Mouse (Mus musculus): ENCODE results near the gene Ddx54.
A peak's percentile ranks its signal among the peaks of the same experiment; 100 is the strongest.

Gene Ddx54

DNA sequence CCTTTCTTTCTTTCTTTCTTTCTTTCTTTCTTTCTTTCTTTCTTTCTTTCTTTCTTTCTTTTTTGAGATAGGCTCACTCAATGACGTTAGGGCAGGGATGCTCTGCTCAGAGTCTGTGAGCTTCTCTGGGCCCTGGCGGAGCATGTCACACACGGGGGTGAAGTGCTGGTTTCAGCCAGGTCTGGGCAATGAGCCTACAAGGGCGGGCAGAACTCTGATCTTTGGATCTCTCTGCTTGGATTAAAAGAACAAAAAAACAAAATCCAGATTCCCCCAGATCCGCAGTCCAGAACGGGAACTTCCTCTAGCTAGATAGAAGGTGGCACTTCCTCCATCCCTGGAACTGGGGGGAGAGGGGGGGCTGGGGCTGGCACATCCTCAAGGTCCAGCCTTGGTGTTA lies 33.3 kb downstream of the Ddx54 start:
- no peak for DNase-seq (ENCODE audit: low spot score in 2 of 2)

DNA sequence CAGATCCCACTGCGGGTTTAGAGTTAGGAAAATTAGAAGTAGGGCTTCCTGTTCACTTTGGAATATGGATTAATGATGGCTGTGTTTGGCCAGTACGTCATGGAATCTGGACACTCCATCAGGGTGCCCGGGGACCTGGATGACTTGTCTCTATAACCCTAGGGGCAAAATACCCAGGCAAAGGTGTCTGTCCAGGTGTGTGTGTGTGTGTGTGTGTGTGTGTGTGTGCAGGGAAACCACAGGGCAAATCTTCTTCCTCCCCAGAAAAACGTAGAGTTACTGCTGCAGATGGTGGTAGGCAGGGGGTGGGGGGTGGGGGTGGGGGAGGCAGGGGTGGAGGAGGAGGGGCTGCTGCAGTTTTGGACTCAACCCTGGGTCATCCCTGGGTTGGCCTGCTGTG lies 34.8 kb downstream of the Ddx54 start:
- no peak for DNase-seq (ENCODE audit: low spot score in 2 of 2)

DNA sequence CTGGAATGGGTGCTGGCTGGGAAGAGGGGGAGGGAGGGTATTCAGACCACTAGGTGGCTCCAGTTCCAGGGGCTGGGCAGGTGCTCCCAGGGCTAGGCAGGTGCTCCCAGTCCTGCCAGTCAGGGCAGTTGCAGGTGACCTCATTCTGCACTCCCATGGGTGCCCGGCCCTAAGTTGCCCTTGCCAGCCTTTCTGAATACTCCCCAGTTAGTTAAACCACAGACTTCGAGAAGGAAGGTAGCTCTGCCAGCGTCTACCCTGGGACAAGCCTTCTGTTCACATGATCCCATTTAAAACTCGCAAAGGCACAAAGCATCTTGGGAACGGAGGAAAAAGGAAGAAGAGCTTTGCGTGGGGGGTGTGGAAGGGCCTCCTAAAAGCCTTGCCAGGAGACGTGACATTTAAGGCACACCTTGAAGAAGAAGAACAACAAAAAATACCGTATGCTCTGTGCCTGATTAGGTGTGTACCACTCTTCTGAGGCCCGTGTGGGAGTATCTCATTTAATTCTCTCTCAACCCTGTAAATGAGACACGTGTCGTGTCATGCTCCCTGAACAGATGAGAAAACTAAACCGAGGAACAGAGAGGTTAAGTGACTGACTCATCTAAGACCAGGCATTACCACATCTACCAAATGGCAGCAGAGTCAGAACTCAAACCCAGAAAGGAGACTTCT lies 35.4 kb downstream of the Ddx54 start:
- no peak for DNase-seq (ENCODE audit: low spot score in 2 of 2)

DNA sequence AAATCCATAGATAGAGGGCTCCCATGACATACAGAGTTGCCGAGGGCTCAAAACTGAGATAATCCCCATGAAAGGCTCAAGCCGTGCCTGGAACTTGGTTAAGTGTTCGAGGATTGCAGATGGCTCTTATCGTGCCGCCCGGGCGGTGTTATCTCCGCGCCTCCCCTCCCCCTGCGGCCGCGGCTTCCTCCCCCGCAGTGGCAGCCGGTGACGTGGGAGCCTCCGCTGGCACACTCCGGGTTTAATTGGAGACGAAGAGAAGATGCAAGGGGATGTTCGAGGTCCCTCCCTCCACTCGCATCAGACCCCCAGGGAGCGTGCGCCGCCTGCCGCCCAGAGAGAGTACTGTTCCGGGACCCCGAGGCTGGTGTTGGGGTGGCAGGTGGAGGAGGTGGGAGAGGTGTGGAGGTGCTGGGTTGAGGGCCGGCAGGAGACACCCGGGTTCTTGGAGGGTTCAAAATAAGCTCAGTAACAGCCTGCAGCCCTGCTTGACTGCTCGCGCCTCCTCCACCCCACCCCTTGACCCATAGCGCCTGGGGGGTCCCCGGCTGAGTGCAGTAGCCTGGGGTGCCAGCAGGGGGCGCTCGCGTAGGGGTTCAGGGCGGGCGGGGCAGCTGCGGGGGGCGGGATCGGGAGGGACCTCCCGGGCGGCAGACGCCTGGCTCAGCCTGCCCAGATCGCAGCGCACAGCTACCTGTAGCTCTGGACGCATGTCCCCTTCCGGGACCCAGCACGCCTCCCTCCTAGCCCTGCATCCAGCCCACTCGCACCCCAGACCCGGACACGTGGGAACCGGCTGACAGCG lies 36.2 kb downstream of the Ddx54 start, which contains the start of gene Rasal1:
Gene Rasal1, plus strand, starts transcription at position 244 of the 805 bp plus-strand sequence.
- peak; percentile 55 to 72 for DNase-seq (ENCODE audit: low spot score in 2 of 2)

DNA sequence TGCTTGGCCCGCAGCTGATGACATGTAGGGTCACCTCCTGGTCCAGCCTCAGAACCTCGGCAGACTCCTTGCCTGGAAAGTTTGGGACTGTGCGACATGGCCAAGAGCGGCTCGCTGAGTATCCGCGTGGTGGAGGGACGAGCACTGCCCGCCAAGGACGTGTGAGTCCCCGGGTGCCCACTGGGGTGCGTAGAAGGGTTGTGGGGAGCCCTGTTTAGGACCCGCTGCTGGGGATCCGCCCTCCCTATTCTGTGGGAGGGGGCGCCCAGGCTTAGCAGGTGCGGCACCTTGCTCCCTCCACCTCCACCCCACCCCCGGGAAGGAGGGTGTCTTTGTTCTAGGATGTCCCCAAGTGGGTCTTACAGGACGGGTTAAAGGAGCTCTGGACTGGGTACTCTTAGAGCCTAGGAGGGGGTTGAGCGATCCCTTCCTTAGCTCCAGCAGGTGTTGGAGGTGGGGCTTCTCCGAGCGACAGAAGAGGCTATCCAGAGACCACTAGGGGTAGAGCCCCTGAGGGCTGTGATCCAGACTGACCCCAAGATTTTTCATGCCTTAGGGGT lies 36.9 kb downstream of the Ddx54 start:
- DNase-seq (ENCODE audit: low spot score in 2 of 2): no peak

DNA sequence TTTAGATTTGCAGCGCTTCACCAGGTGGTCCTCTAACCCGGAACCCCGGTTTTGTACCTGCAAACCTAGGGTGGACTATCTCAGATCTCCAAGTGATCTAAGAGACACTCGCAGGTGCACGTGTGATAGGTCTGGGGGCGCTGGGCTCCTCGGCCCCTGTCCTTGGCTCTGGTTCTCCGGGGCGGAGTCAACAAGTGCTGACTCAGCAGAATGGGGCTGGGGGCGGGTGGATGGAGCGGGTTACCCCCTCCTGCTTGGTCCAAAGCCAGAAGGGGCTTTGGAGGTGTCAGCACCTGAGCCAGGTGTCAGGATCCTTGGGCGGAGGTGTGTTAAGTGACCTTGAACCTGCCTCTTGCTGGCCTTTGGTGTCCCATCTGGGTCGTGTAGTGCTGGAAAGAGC lies 37.4 kb downstream of the Ddx54 start:
- DNase-seq (ENCODE audit: low spot score in 2 of 2): no peak

DNA sequence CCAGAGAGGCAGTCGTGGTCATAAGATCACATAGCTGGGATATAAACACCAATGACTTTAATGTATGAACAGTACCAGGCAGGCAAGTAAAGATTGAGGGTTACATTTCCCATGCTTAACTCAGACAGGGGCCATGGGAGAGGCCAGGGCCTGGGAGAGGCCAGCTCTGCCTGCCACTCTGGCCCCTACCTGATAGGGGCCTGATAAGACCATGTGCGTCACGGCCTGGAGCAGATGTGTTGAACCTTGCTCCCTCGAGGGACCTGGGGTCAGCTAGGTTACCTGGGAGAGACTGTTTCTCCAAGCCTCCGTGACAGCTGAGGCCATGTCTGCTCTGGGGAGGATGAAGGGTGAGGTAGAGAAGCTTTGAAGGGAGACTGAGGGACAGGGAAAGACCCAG lies 38.7 kb downstream of the Ddx54 start:
- DNase-seq (ENCODE audit: low spot score in 2 of 2): no peak

DNA sequence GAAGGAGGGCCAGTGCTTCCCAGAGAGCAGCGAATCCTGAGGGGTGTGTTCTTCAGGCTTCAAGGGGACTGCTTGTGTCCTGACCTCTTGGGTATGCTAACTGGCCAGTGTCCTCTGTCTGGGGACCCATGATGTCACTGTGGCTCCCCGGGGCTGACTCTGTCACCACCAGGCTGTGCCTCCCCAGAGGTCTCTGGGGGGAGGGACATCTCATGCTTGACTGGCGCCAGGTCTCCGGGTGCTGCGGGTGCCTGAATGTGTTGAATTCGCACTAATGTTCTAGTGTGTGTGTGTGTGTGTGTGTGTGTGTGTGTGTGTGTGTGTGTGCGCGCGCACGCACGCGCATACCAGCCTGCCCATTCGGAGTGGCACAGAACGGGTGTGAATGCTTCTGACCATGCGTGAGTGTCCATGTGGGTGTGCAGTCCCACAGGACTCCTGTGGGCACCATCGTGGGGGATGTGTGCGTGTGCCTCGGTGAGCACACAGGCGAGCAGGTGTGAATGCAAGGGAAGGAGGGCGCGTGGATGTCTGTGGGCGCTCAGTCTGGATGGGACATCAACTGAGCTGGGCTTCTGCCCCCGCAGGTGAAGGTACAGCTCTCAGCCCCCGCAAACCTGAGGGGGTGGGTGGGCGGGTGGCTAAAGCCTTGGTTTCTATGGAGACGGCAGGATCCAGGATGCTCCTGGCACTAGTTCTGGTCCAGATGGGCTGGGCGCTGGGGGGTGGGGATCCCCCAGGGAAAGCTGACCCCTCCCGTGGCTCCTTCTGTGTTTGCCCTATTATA lies 40.6 kb downstream of the Ddx54 start:
- no peak for DNase-seq (ENCODE audit: low spot score in 2 of 2)

DNA sequence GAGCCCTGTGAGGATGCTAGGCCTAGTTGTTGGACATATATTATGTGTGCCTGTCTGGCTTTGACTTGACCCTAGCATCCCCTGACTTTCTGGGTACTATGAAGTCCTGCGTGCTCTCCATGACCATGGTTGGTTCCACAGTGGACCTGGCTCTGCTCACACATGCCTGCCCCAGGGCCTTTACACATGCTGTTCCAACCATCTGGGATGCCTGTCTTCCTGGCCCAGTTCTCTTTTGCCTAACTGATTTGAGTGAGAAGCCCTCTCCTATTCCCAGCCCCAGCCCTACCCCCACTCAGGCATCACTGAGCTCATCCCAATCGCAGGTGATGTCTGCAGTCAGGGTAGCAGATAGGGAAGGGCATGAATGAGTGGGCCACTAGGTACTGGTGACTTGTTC lies 41.3 kb downstream of the Ddx54 start:
- DNase-seq (ENCODE audit: low spot score in 2 of 2): no peak

DNA sequence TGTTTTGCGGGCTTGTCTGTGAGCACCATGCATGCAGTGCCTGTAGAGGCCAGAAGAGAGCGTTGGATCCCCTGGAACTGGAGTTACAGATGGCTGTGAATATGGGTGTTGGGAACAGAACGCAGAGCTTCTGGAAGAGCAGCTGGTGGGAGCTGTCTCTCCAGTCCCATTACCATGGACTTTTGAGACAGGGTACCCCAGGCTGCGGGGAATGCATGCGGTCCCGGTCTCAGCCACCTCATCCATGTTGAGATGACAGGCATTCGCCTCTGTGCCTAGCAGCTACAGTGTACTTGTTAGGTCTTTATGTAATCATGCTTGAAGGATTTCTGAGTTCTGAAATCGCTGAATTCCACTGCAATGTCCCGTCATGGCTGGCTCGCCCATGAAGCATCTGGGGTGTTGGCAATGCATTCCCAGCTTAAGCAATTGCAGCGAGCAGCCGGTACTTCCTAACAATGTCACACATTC lies 43.8 kb downstream of the Ddx54 start:
- DNase-seq (ENCODE audit: low spot score in 2 of 2): no peak

DNA sequence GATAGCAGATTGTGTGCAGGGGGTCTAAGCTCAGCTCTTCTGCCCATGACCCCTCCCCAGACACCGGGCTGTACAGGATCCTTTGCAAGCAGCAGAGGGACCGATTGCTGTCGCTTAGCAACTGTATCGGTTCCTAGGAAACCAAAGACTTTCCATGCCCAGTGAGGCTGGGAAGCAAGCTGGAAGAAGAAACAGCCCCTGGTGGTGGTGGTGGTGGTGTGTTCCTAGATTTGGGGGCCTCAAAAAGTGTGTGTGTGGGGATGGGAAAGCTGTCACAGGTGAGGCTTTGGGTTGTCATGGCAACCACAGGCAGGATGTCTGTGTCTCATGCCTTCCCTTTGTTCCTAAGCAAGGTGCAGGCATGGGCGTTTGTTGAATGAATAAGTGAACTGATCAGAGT lies 48.3 kb downstream of the Ddx54 start:
- no peak for DNase-seq (ENCODE audit: low spot score in 2 of 2)

DNA sequence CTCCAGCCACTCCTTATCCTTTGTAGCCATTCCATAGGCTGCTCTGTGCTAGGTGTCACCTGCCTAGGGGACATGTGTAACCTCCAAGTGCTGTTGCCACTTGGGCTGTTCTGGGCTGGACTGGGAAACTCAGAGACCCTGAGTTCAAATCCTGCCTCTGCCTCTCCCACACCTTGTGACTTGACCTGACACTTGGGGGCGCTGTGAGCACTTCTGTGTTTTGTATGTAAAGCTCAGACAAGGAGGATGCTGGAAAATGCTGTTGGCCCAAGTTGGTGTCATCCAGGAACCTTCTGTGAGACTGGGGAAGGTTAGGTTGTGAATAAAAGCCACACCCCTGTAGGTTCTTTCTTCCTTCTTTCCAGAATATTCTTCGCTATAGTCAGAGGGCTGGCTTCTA lies 52.3 kb downstream of the Ddx54 start:
- DNase-seq (ENCODE audit: low spot score in 2 of 2): no peak

DNA sequence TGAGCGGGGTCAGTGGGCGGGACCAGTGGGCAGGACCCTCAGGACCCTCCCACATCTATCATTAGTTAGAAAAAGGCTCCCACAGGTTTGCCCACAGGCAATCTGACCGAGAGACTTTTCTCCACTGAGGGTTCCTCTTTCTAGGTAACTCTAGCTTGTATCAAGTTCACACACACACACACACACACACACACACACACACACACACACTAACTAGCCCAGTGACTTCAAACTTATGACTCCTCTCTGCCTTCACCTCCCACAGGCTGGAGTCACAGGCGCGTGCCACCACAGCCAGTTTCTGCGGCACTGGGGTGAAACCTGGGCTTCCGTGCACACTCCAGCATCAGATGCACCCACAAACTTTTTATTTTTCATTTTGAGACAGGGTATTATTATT lies 56.2 kb downstream of the Ddx54 start:
- DNase-seq (ENCODE audit: low spot score in 2 of 2): no peak

DNA sequence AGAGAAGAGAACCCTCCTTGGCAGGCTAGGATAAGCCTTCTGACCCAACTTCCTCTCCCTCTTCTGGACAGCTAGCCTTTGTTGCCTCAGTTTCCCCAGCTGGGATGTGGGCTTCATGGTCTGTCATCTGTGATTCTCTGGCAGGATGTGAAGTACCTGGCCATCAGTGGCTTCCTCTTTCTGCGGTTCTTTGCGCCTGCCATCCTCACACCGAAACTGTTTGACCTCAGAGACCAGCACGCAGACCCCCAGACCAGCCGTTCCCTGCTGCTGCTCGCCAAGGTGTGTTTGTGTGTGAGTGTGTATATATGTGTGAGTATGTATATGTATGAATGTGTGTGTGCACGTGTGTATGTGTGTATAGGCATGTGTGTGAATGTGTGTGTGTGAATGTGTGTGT lies 57.6 kb downstream of the Ddx54 start:
- DNase-seq (ENCODE audit: low spot score in 2 of 2): no peak

DNA sequence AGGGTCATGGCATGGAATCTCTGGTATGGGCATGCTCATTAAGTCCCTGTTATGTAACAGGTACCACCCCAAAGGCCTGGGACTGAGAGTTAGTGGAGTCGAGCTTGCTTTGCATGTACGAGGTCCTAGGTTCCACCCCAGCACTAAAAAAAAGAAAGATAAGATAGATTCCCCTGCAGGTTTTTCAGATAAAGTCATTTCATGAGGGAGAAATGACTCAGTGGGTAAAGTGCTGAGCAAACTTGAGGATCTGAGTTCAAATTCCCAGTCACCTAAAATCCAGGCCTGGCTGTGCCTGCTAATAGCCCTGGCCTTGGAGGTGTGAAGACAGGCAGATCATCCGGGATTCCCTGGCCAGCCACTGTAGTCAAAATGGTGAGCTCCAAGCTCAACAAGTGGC lies 59.3 kb downstream of the Ddx54 start:
- DNase-seq (ENCODE audit: low spot score in 2 of 2): no peak

DNA sequence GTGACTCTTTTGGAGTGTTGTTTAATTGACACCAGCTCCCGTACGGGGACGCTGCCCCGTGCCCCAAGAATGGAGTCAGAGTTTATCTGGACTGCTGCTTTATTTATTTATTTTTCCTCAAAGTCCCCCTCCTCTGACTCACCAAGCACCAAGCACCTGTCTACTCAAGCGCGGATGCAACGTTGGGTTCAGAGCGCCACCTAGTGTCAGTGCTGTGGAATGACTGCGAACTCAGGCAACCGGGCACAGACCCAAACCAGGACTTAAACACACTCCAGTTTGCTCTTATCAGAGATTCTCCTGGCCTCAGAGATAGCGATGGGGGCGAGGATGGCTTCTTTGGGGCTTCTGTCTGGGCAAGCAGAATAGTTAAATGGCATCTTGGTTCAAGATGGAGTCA lies 61.1 kb downstream of the Ddx54 start:
- DNase-seq (ENCODE audit: low spot score in 2 of 2): peak; percentile 36 to 72

DNA sequence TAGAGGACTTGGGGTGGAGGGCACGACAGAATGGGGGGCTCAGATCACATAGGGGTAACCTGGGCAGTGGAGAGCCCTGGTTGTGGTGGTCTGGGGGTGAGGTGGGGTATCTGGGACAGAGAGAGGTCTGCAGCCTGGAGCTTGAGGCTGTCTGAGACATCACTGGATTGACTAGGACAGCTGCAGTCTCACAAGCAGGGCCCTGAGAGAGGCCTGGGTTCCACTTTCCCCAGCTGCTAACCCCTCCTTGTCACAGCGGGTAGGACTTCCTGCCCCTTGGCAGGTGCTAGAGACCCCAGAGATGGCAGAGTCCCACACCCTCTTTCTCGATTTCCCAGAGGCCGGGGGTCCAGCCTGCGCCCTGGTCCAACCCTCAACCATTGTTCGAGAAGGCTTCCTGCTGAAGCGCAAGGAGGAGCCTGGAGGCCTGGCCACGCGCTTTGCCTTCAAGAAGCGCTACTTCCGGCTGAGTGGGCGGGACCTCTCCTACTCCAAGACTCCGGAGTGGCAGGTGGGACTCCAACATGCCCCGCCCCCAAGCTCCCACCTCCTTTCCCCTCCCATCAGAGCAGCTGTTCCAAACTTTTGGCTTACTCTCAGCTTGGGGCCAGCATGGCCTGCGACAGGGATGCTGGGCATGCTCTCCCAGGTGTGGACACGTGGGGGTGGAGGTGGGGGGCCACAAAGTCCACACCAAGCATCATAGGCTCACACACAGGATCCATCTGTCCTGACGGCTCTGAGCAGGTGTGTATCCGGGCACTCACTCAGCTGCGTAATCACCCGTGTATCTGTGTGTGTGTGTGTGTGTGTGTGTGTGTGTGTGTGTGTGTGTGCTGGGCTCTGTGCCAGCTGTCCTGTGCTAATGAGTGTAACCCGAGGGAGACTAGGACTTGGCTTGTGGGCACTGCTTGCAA lies 61.9 kb downstream of the Ddx54 start:
- no peak for DNase-seq (ENCODE audit: low spot score in 2 of 2)

DNA sequence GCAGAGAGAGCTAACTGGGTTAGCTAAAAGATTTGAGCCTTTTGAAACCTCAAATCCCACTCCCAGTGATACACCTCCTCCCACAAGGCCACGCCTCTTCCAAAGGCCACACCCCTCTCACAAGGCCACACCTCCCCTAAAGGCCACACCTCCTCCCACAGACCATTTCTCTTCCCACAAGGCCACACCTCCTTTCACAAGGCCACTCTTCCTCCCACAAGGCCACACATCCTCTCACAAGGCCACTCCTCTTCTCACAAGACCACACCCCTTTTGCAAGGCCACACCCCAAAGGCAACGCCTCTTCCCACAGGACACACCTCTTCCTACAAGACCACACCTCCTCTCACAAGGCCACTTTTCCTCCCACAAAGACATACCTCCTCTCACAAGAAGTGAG lies 65.0 kb downstream of the Ddx54 start:
- DNase-seq (ENCODE audit: low spot score in 2 of 2): peak in 1 of 2 experiments; percentile 20

Data from spleen, postnatal 14 days (tissue).